Mouse (Mus musculus) ES-Bruce4 (cell line): ENCODE results near the gene Slc1a2. TPM values are rescaled to one million over a fixed set of nuclear protein-coding genes. Genes with fewer than 3 reads are reported as not detected.

Experiments
- H3K27ac ChIP-seq: 2 replicates; pipeline ENCODE4 v1.5.1; 2012; ENCODE audit warnings: low read length, inconsistent platforms; ENCODE audit not compliant: insufficient read depth
- H3K27me3 ChIP-seq: 2 replicates; pipeline ENCODE4 v1.6.1; 2012; ENCODE audit warnings: mild to moderate bottlenecking, low read length, inconsistent platforms; ENCODE audit not compliant: control insufficient read depth, poor library complexity, insufficient read depth, severe bottlenecking
- H3K36me3 ChIP-seq: 2 replicates; pipeline ENCODE4 v1.6.1; 2012; ENCODE audit warnings: inconsistent platforms, mild to moderate bottlenecking, low read length, moderate library complexity; ENCODE audit not compliant: control insufficient read depth, poor library complexity, insufficient read depth, severe bottlenecking
- H3K4me1 ChIP-seq: one replicate; pipeline ENCODE4 v1.8.1; 2011; ENCODE audit warnings: low read length; ENCODE audit not compliant: control insufficient read depth, insufficient read depth
- H3K4me3 ChIP-seq: 2 replicates; pipeline ENCODE4 v1.5.1; 2011; ENCODE audit warnings: low read depth, mild to moderate bottlenecking, low read length
- H3K9ac ChIP-seq: 2 replicates; pipeline ENCODE4 v1.6.1; 2012; ENCODE audit warnings: low read depth, mild to moderate bottlenecking, inconsistent platforms; ENCODE audit not compliant: poor library complexity, severe bottlenecking
- H3K9me3 ChIP-seq: replicated peaks from 2 replicates; pipeline ENCODE4 v1.6.1; 2012; ENCODE audit warnings: mild to moderate bottlenecking, low read length, inconsistent platforms; ENCODE audit not compliant: control insufficient read depth, poor library complexity, insufficient read depth, severe bottlenecking
- CTCF ChIP-seq: IDR thresholded peaks from one replicate; pipeline ENCODE4 v1.8.1; 2011; ENCODE audit warnings: low read depth, low read length
- EP300 ChIP-seq: IDR thresholded peaks from 2 replicates; pipeline ENCODE4 v1.6.1; 2011; ENCODE audit warnings: low read depth, low read length; ENCODE audit not compliant: insufficient read depth
- POLR2A ChIP-seq: IDR thresholded peaks from one replicate; pipeline ENCODE4 v1.8.1; 2011; ENCODE audit warnings: low read length; ENCODE audit not compliant: insufficient read depth
- polyA plus RNA-seq: library from polyadenylated mRNA; stranded (reverse); fragments of >200 nt; gene quantifications from 2 replicates; pipeline ENCODE4 v1.2.4, GENCODE M21; 2011; ENCODE audit warnings: low read depth; ENCODE audit not compliant: missing spikeins, insufficient read depth, insufficient read length

Gene Slc1a2
- polyA plus RNA-seq, 1 experiment = 0.09 TPM

DNA sequence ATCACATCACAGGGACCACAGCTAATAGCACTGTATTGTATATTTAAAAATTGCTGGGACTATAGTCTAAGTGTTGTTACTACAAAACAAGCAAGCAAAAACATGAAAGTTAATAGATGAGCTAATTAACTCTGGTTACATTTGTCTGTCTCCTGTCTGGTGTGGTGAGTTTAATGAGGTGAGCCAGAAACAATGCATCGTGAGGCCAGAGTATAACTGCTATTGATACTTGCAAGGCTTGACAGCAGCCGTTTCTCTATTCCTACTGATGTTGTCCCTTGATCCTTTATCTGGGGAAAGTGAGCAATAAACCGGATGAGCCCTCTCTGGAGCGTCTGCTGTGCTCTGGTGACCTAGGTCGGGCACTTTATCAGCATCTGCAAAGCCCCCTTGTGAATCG is 11.1 kb downstream of the Slc1a2 start:
- no peaks in the 10 kb centered on the region; the same call in 1 of the 2 replicates for H3K27me3 ChIP-seq
- H3K9ac ChIP-seq = no peak overlapping the region
- H3K4me3 ChIP-seq = no peak overlapping the region
- TF ChIP-seq POLR2A = no peak
- TF ChIP-seq EP300 = no peak
- TF ChIP-seq CTCF = no peak
- H3K4me1 ChIP-seq = no peaks in the 10 kb centered on the region
- no peak overlapping the region for H3K27ac ChIP-seq
- no peaks in the 10 kb centered on the region for H3K36me3 ChIP-seq
- no peaks in the 10 kb centered on the region for H3K9me3 ChIP-seq

DNA sequence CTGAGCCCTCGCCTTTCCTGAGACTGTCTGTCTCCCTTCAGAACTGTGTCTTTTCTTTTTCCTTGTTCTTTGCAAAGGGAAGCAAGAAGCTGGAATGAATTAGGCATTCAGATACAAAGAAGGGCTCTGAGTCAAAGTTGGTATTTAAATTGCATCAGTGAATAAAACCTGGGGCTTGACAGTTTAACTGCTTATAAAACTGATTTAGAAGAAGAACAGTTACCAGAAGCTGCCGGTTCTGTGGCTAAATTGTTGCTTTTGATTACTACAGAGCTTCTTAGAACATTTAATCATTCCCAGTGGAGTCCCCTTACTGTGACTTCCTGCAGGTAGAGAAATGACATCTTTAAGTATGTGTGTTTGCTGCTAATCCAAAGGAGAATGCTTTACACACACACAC is 16.1 kb downstream of the Slc1a2 start:
- Histone ChIP-seq H3K4me3 (no peak overlapping the region), H3K36me3 (no peaks in the 10 kb centered on the region), H3K27ac (no peak overlapping the region), H3K9me3 (no peaks in the 10 kb centered on the region), H3K9ac (no peak overlapping the region), H3K4me1 (no peaks in the 10 kb centered on the region), H3K27me3 (no peaks in the 10 kb centered on the region)
- TF ChIP-seq EP300 (no peak), POLR2A (no peak), CTCF (no peak)

DNA sequence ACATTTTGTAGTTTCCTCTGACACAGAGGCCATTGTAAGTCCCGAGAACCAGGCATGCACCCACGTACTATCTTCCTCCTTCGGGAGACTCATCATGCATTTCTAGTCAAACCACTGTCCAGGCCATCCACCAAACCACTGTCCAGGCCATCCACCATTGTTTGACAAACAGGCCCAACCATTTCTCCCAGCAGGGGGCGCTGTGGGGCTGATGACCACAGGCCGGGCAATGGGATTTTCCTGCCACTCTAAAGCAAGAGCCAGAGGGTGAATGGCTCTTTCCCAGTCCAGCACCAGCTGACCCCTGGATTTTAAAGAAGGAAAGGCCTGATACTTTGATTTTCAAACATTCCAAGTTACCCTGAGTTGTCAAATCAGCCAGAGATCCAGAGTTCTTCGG is 16.8 kb downstream of the Slc1a2 start:
- TF ChIP-seq POLR2A (no peak), CTCF (peak; percentile 55)
- Histone ChIP-seq H3K27me3 (no peaks in the 10 kb centered on the region), H3K4me1 (no peaks in the 10 kb centered on the region), H3K27ac (no peak overlapping the region), H3K4me3 (no peak overlapping the region), H3K9me3 (no peaks in the 10 kb centered on the region), H3K36me3 (no peaks in the 10 kb centered on the region), H3K9ac (no peak overlapping the region)

DNA sequence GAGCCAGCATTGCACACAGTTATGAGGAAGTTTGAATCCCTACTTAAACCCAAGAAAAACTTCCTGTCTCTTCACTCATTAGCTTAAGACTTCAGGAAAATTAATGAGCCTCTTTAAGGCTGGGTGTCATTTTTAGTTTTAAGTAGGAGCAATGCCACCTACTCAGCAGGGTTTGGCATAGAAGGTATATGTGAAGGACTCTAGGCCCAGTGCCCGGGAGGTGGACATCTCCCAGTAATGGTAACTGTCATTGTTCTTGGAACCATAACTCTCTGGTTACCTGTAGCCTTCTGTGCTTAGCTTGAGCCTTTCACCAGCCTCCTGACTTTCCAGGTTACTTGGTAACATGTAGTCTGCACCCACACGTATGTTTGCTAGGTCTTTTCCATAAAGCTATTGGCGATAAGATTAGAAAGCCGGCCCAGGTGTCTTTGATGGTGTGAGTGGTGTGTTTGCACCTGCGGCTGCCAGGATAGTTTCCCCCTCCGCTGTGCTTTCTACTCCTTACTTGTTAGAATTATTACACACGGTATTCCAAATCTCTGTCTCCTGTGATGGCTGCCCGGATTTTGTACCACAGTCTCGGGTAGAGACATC is 18.4 kb downstream of the Slc1a2 start:
- Histone ChIP-seq H3K27ac (no peak overlapping the region), H3K36me3 (no peaks in the 10 kb centered on the region), H3K4me3 (no peak overlapping the region), H3K9me3 (no peaks in the 10 kb centered on the region), H3K9ac (no peak overlapping the region), H3K27me3 (no peaks in the 10 kb centered on the region), H3K4me1 (no peaks in the 10 kb centered on the region)
- no peak for TF ChIP-seq CTCF
- TF ChIP-seq EP300 = no peak
- no peak for TF ChIP-seq POLR2A

DNA sequence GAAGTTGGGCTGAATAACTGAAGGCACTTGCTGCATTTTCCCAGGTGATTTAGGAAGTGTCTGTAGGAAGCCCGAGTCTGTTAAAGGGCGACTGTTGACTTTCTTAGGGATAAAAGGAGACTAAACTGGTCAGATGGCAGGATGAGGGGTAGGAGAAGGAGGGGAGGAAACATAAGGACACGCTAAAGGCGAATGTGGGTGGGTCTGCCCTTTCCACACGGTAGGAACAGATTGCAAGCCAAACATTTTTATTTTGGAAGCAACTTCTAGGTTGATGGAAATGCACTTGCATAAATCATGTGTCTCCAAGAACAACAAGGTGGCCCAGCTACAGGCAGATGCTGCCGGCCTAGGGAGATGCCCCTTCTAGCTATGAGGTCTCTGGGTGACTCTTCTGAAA is 18.9 kb downstream of the Slc1a2 start:
- no peaks in the 10 kb centered on the region for H3K36me3 ChIP-seq
- no peak overlapping the region for H3K27ac ChIP-seq
- no peak overlapping the region for H3K4me3 ChIP-seq
- TF ChIP-seq EP300 (no peak), POLR2A (no peak), CTCF (no peak)
- no peaks in the 10 kb centered on the region for H3K27me3 ChIP-seq
- no peaks in the 10 kb centered on the region for H3K4me1 ChIP-seq
- no peak overlapping the region for H3K9ac ChIP-seq
- H3K9me3 ChIP-seq = no peaks in the 10 kb centered on the region

DNA sequence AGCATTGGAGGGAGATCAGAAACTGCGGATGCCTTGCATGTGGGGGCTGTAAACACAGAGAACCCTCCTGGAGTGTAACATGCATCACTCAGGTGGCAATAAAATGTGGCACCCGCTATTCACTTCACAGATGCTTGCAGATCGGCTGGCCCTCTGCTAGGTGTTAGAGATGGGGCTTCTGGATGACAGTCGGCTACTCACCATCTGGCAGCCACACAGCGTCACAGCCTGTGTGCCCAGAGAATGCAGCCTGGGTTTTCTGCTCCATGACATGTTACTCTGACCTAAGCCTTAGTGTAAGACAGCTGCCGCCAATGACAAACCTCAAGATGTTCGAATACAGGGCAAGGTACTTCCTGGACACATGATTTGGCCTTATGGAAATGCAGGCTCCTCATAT is 22.9 kb downstream of the Slc1a2 start:
- no peak overlapping the region for H3K27ac ChIP-seq
- no peaks in the 10 kb centered on the region for H3K9me3 ChIP-seq
- H3K36me3 ChIP-seq = no peaks in the 10 kb centered on the region
- no peaks in the 10 kb centered on the region for H3K27me3 ChIP-seq
- no peaks in the 10 kb centered on the region for H3K4me1 ChIP-seq
- no peak overlapping the region for H3K4me3 ChIP-seq
- no peak overlapping the region for H3K9ac ChIP-seq
- TF ChIP-seq EP300 = no peak
- TF ChIP-seq CTCF = no peak
- no peak for TF ChIP-seq POLR2A
